Mouse (Mus musculus) neural tube, embryonic 12.5 days (tissue): ENCODE measurements at regions not wholly inside any gene's neighbourhood (a gene's known extent, or its start where the extent isn't known, plus 50 kb on each side); places are given as distances from the start of the nearest gene placed in this dataset.

Source experiments
- ATAC-seq: fragments of 200-750 bp; cut with Nextera tagmentation; 2 replicates; pipeline ENCODE4 v1.8.0; 2017; ENCODE audit warnings: low read depth, mild to moderate bottlenecking, moderate TSS enrichment, moderate library complexity; ENCODE audit not compliant: low FRiP score
- H3K27ac ChIP-seq: fragments of 300-500 bp; sonication (generic); 2 replicates; pipeline ENCODE4 v1.5.1; 2016
- H3K27me3 ChIP-seq: fragments of 300-500 bp; sonication (generic); replicated peaks from 2 replicates; pipeline ENCODE4 v1.6.1; 2016; ENCODE audit warnings: mild to moderate bottlenecking
- H3K36me3 ChIP-seq: fragments of 300-500 bp; sonication (generic); 2 replicates; pipeline ENCODE4 v1.6.1; 2016; ENCODE audit warnings: mild to moderate bottlenecking
- H3K4me1 ChIP-seq: fragments of 300-500 bp; sonication (generic); 2 replicates; pipeline ENCODE4 v1.6.1; 2016
- H3K4me2 ChIP-seq: fragments of 300-500 bp; sonication (generic); replicated peaks from 2 replicates; pipeline ENCODE4 v1.6.1; 2016; ENCODE audit warnings: mild to moderate bottlenecking
- H3K4me3 ChIP-seq: fragments of 300-500 bp; sonication (generic); 2 replicates; pipeline ENCODE4 v1.5.1; 2016
- H3K9ac ChIP-seq: fragments of 300-500 bp; sonication (generic); 2 replicates; pipeline ENCODE4 v1.6.1; 2016; ENCODE audit warnings: mild to moderate bottlenecking
- H3K9me3 ChIP-seq: fragments of 300-500 bp; sonication (generic); 2 replicates; pipeline ENCODE4 v1.6.1; 2016; ENCODE audit warnings: mild to moderate bottlenecking
- WGBS: fragments of 180-500 bp; shearing (Covaris S2); methylation state at CpG from one replicate; pipeline ENCODE4 v1.1.7; 2016; 5-methylcytosine and 5-hydroxymethylcytosine counted together

DNA sequence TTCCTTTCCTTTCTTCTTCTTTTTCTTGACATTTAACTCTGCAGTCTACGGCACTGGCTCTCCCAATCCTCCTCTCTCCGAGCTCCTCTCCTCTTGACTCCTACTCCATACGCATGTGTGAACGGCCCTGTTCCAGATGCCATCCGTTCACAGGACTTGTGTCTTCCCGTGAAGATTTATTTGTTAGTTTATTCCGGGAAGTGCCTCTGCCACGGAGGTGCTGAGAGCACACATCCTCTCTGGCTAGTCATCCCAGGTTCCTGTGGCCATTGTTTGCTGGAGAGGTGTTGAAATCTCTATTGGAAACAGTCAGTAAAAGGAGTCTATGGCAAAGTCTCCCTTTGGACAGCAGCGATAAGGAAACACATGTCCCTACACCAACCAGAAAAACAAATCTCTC, 53.3 kb upstream of the Tgfbr2 start:
- Histone ChIP-seq H3K27me3 (no peaks in the 10 kb centered on the region), H3K9ac (no peak overlapping the region), H3K4me1 (0 out of 2 replicates have a peak, but pooled peaks cover 2% of the 10 kb centered on the region), H3K9me3 (no peaks in the 10 kb centered on the region), H3K4me3 (no peak overlapping the region), H3K36me3 (no peaks in the 10 kb centered on the region), H3K4me2 (no peak overlapping the region), H3K27ac (no peak overlapping the region)
- WGBS, result 54% methylated on average over 9 of the region's 9 CpGs
- no peak for ATAC-seq

DNA sequence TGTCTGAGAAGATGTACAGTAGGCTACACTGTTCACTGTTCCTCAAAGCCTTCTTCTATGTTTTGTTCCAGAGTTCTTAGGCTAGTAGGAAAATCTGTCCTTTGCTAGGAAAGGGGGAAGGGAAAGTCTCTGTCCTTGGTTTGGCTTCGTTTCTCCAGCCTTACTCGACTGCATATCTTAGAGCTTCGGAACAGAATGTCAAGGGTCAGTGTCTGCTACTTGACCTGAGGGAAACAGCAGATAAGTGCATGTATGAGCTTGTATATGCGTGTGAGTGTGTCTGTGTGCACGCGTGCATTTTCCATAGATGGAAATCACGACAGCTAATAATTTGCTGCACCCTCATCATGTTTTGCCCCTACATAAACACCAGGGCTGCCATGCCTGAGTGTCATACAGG, 52.6 kb upstream of the Tgfbr2 start:
- H3K4me2 ChIP-seq, result no peak overlapping the region
- H3K27ac ChIP-seq, result no peak overlapping the region
- no peaks in the 10 kb centered on the region for H3K27me3 ChIP-seq
- no peak for ATAC-seq
- H3K9me3 ChIP-seq, result no peaks in the 10 kb centered on the region
- WGBS, result 85% methylated on average over 7 of the region's 7 CpGs
- no peaks in the 10 kb centered on the region for H3K36me3 ChIP-seq
- H3K4me1 ChIP-seq, result 0 out of 2 replicates have a peak, but pooled peaks cover 2% of the 10 kb centered on the region
- H3K9ac ChIP-seq, result no peak overlapping the region
- H3K4me3 ChIP-seq, result no peak overlapping the region
